Mouse (Mus musculus) granulocyte monocyte progenitor cell, adult 5-6 weeks (primary cell): Measurements from ENCODE around the gene Gm6763. TPM values are rescaled to one million over a fixed set of nuclear protein-coding genes. Genes with fewer than 3 reads are reported as not detected.
"Not testable (repeated sequence)": the region's sequence is repeated elsewhere in the genome, so short reads cannot be mapped to it uniquely, and the experiment has no call there.

Source experiments
- ATAC-seq: replicated peaks from 2 replicates; pipeline ENCODE4 v1.8.0; 2016; ENCODE audit warnings: mild to moderate bottlenecking, moderate TSS enrichment, inconsistent platforms; ENCODE audit not compliant: poor library complexity, severe bottlenecking
- total RNA-seq, 2 experiments: library from RNA; stranded (forward) in 1 of 2; stranded (reverse) in 1 of 2; fragments of 200-712, 200-1000 nt in 1 of 2; fragments of >200 nt in 1 of 2; fragmentation: Nextera tagmentation in 1 of 2; gene quantifications; 2 replicates each; pipeline ENCODE4 v1.2.3; 2014 to 2017

Gm6763 gene
- total RNA-seq (2014; fragmentation: Nextera tagmentation) = not detected in 2 replicates
- total RNA-seq (2017) = not detected in 2 replicates

GRCm38 (mm10) chr10:104151197-104151596 is at the start of gene Gm6763:
TSS of gene Gm6763 (plus strand) at chr10:104151497.
- not testable (repeated sequence) for ATAC-seq

- ATAC-seq = no peak
Measured at GRCm38 (mm10) chr10:104110044-104110443, 41.3 kb upstream of the Gm6763 start.

- no peak for ATAC-seq
Measured at GRCm38 (mm10) chr10:104118312-104118711, 33.0 kb upstream of the Gm6763 start.

DNA sequence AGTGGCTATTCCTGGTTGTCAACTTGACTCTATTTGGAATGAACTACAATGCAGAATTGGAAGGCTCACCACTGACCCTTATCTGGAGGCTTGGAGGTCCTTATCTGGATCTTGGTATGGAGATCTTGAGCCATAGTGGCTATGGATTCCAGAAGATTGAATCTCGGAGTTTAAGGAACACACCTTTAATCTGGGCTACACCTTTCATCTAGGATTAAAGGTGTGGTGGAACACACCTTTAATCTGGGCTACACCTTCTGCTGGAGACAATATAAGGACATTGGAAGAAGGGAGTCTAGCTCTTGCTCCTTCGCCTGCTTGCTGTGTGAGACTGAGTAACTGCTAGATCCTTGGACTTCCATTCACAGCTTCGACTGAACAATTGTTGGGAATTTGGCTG is 8.6 kb upstream of the Gm6763 start, which contains the start of gene Gm21293:
TSS of gene Gm21293 (plus strand) at position 301 of the 400 bp plus-strand sequence.
- ATAC-seq = not testable (repeated sequence)

GRCm38 (mm10) chr10:104159706-104160105 is 8.4 kb downstream of the Gm6763 start, which contains the start of gene Gm8764:
TSS of gene Gm8764 (plus strand) at chr10:104160006.
- not testable (repeated sequence) for ATAC-seq

DNA sequence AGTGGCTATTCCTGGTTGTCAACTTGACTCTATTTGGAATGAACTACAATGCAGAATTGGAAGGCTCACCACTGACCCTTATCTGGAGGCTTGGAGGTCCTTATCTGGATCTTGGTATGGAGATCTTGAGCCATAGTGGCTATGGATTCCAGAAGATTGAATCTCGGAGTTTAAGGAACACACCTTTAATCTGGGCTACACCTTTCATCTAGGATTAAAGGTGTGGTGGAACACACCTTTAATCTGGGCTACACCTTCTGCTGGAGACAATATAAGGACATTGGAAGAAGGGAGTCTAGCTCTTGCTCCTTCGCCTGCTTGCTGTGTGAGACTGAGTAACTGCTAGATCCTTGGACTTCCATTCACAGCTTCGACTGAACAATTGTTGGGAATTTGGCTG is 16.9 kb downstream of the Gm6763 start, which contains the start of gene Gm21304:
TSS of gene Gm21304 (plus strand) at position 301 of the 400 bp plus-strand sequence.
- not testable (repeated sequence) for ATAC-seq

DNA sequence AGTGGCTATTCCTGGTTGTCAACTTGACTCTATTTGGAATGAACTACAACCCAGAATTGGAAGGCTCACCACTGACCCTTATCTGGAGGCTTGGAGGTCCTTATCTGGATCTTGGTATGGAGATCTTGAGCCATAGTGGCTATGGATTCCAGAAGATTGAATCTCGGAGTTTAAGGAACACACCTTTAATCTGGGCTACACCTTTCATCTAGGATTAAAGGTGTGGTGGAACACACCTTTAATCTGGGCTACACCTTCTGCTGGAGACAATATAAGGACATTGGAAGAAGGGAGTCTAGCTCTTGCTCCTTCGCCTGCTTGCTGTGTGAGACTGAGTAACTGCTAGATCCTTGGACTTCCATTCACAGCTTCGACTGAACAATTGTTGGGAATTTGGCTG is 25.4 kb downstream of the Gm6763 start, which contains the start of gene Gm21312:
TSS of gene Gm21312 (plus strand) at position 301 of the 400 bp plus-strand sequence.
- ATAC-seq = not testable (repeated sequence)

DNA sequence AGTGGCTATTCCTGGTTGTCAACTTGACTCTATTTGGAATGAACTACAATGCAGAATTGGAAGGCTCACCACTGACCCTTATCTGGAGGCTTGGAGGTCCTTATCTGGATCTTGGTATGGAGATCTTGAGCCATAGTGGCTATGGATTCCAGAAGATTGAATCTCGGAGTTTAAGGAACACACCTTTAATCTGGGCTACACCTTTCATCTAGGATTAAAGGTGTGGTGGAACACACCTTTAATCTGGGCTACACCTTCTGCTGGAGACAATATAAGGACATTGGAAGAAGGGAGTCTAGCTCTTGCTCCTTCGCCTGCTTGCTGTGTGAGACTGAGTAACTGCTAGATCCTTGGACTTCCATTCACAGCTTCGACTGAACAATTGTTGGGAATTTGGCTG is 33.9 kb downstream of the Gm6763 start, which contains the start of gene Gm20765:
TSS of gene Gm20765 (plus strand) at position 301 of the 400 bp plus-strand sequence.
- ATAC-seq = not testable (repeated sequence)

DNA sequence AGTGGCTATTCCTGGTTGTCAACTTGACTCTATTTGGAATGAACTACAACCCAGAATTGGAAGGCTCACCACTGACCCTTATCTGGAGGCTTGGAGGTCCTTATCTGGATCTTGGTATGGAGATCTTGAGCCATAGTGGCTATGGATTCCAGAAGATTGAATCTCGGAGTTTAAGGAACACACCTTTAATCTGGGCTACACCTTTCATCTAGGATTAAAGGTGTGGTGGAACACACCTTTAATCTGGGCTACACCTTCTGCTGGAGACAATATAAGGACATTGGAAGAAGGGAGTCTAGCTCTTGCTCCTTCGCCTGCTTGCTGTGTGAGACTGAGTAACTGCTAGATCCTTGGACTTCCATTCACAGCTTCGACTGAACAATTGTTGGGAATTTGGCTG is 42.4 kb downstream of the Gm6763 start, which contains the start of gene Gm4340:
TSS of gene Gm4340 (plus strand) at position 301 of the 400 bp plus-strand sequence.
- not testable (repeated sequence) for ATAC-seq

Other genes with a start within 250 kb of the Gm6763 start
- not detected in 2 replicates for gene Gm21293, start 8.5 kb upstream of the Gm6763 start, total RNA-seq (2014; fragmentation: Nextera tagmentation)
- gene Gm21293, start 8.5 kb upstream of the Gm6763 start, total RNA-seq (2017) = not detected in 2 replicates
- gene Gm8764, start 8.5 kb downstream of the Gm6763 start, total RNA-seq (2014; fragmentation: Nextera tagmentation) = not detected in 2 replicates
- gene Gm8764, start 8.5 kb downstream of the Gm6763 start, total RNA-seq (2017) = not detected in 2 replicates
- gene Gm21304, start 17.0 kb downstream of the Gm6763 start, total RNA-seq (2014; fragmentation: Nextera tagmentation) = not detected in 2 replicates
- not detected in 2 replicates for gene Gm21304, start 17.0 kb downstream of the Gm6763 start, total RNA-seq (2017)
- gene Gm21312, start 25.5 kb downstream of the Gm6763 start, total RNA-seq (2014; fragmentation: Nextera tagmentation) = not detected in 2 replicates
- not detected in 2 replicates for gene Gm21312, start 25.5 kb downstream of the Gm6763 start, total RNA-seq (2017)
- not detected in 2 replicates for gene Gm20765, start 34.0 kb downstream of the Gm6763 start, total RNA-seq (2014; fragmentation: Nextera tagmentation)
- not detected in 2 replicates for gene Gm20765, start 34.0 kb downstream of the Gm6763 start, total RNA-seq (2017)
- not detected in 2 replicates for gene Gm4340, start 42.5 kb downstream of the Gm6763 start, total RNA-seq (2014; fragmentation: Nextera tagmentation)
- gene Gm4340, start 42.5 kb downstream of the Gm6763 start, total RNA-seq (2017) = not detected in 2 replicates